Mouse (Mus musculus) embryonic facial prominence, embryonic 15.5 days (tissue): Measurements from ENCODE around the gene Fbxo45. TPM values are rescaled to one million over a fixed set of nuclear protein-coding genes. Genes with fewer than 3 reads are reported as not detected.
A peak's percentile ranks its signal among the peaks of the same experiment; 100 is the strongest.
"Not testable (repeated sequence)": the region's sequence is repeated elsewhere in the genome, so short reads cannot be mapped to it uniquely, and the experiment has no call there.

Experiments
- ATAC-seq: fragments of 200-750 bp; cut with Nextera tagmentation; 2 replicates; pipeline ENCODE4 v1.8.0; 2017; ENCODE audit warnings: low read depth, moderate TSS enrichment; ENCODE audit not compliant: insufficient number of reproducible peaks, low FRiP score, low TSS enrichment
- H3K27ac ChIP-seq: fragments of 300-500 bp; sonication (generic); replicated peaks from 2 replicates; pipeline ENCODE4 v1.5.1; 2015; ENCODE audit warnings: mild to moderate bottlenecking, inconsistent platforms
- H3K27me3 ChIP-seq: fragments of 300-500 bp; sonication (generic); 2 replicates; pipeline ENCODE4 v1.6.1; 2015; ENCODE audit warnings: inconsistent platforms
- H3K36me3 ChIP-seq: fragments of 300-500 bp; sonication (generic); 2 replicates; pipeline ENCODE4 v1.6.1; 2015; ENCODE audit warnings: mild to moderate bottlenecking, inconsistent platforms
- H3K4me1 ChIP-seq: fragments of 300-500 bp; sonication (generic); 2 replicates; pipeline ENCODE4 v1.6.1; 2015; ENCODE audit warnings: inconsistent platforms
- H3K4me2 ChIP-seq: fragments of 300-500 bp; sonication (generic); replicated peaks from 2 replicates; pipeline ENCODE4 v1.6.1; 2015; ENCODE audit warnings: mild to moderate bottlenecking, inconsistent platforms
- H3K4me3 ChIP-seq: fragments of 300-500 bp; sonication (generic); replicated peaks from 2 replicates; pipeline ENCODE4 v1.5.1; 2015; ENCODE audit warnings: mild to moderate bottlenecking, inconsistent platforms
- H3K9ac ChIP-seq: fragments of 300-500 bp; sonication (generic); 2 replicates; pipeline ENCODE4 v1.6.1; 2015; ENCODE audit warnings: inconsistent platforms
- H3K9me3 ChIP-seq: fragments of 300-500 bp; sonication (generic); replicated peaks from 2 replicates; pipeline ENCODE4 v1.6.1; 2016; ENCODE audit warnings: inconsistent platforms
- WGBS: fragments of 180-500 bp; shearing (Covaris S2); methylation state at CpG from one replicate; pipeline ENCODE4 v1.1.7; 2015; 5-methylcytosine and 5-hydroxymethylcytosine counted together
- polyA plus RNA-seq: library from polyadenylated mRNA; unstranded; fragments of >200 nt; fragmentation: Nextera tagmentation; extraction: Ambion mirVana; gene quantifications from 2 replicates; pipeline ENCODE4 v1.2.1, GENCODE M21; 2015

Gene Fbxo45
- polyA plus RNA-seq = 14.6 and 15.6 TPM in 2 replicates

DNA sequence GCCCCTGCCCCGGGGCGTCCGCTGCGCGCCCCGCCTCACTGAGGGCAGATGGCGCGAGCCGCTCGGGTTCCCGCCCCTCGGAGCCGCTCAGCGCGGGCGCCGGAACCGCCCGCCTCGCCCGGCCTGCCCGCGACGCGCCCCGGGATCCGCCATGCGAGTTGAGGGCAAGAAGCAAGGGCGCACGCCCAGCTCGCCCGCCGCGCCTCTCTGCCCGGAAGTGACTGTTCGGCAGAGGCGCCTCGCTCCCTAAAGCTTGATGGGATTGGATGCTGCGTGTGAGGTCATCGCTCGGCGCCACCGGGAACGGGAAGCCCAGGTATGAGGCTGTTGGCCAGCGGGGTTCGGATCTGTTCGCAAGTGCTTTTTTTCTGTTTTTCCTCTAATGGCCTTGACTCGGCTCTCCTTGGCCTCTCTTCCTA lies at the start of gene Fbxo45, which contains the start of gene Wdr53:
Fbxo45 (minus strand) TSS at position 207 of the 419 bp plus-strand sequence.
Wdr53 (plus strand) TSS at position 276 of the 419 bp plus-strand sequence.
- H3K9ac ChIP-seq = peak within 1 kb of the TSS; percentile 83
- H3K27me3 ChIP-seq = no peaks in the 10 kb centered on the region
- peaks cover 2% of the 10 kb centered on the region for H3K36me3 ChIP-seq
- H3K4me1 ChIP-seq = peaks cover 22% of the 10 kb centered on the region
- peak; percentile 99 for ATAC-seq
- 1% methylated on average over 45 of the region's 48 CpGs for WGBS
- H3K4me3 ChIP-seq = peak within 1 kb of the TSS; percentile 94
- peak within 1 kb of the TSS; percentile 62 for H3K4me2 ChIP-seq
- no peaks in the 10 kb centered on the region for H3K9me3 ChIP-seq
- H3K27ac ChIP-seq = peak within 1 kb of the TSS; percentile 93

DNA sequence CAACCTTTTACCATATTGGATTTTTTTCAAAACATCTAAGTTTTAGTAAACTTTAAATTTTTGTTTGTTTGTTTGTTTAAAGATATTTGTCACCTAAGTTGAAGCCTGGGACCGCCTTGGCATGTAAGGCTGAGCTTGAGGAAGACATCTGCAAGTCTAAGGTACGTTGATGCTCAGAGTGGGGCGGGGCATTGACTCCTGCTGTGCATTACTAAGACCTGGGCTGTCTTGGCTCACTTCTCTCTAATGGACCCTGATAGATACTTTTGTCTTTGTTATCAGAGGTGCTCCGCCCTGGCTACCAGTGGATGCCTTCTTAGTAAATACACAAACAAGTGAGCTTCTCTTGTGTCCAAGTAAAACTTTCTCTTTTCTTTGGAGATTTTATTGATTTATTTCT lies 44.9 kb upstream of the Fbxo45 start:
- H3K4me3 ChIP-seq = no peak overlapping the region
- H3K9ac ChIP-seq = no peak overlapping the region
- H3K36me3 ChIP-seq = peaks cover 49% of the 10 kb centered on the region
- H3K4me1 ChIP-seq = no peaks in the 10 kb centered on the region
- H3K4me2 ChIP-seq = no peak overlapping the region
- H3K9me3 ChIP-seq = no peaks in the 10 kb centered on the region
- H3K27ac ChIP-seq = no peak overlapping the region
- ATAC-seq = no peak
- 95% methylated on average over 4 of the region's 4 CpGs for WGBS
- H3K27me3 ChIP-seq = no peaks in the 10 kb centered on the region

- Histone ChIP-seq H3K9ac (no peak overlapping the region), H3K4me1 (peaks cover 9% of the 10 kb centered on the region; the same call in 1 of the 2 replicates), H3K4me3 (no peak overlapping the region), H3K4me2 (no peak overlapping the region), H3K27ac (no peak overlapping the region), H3K27me3 (no peaks in the 10 kb centered on the region), H3K9me3 (no peaks in the 10 kb centered on the region), H3K36me3 (peaks cover 43% of the 10 kb centered on the region)
- no peak for ATAC-seq
Measured at GRCm38 (mm10) chr16:32282608-32283007, 35.6 kb upstream of the Fbxo45 start.

DNA sequence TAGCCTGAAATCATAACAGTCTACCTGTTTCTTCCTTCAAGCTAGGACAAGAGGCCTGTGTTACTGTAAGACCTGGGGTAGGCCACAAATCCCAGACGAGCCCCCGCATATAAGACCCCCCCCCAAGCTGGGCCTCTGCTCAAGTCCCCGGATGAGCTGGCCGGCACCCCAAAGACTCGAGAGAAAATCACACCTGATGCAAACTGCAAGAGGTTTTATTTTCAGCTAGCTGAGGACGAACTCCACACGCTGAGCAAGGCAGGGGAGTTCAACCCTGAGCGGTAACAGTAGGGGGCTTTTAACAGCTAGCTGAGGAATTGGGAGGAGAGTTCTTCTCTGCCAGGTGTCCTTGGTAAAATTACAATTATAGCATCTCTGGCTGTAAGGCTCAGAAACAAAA lies 33.3 kb upstream of the Fbxo45 start:
- no peak overlapping the region for H3K4me3 ChIP-seq
- H3K36me3 ChIP-seq = peaks cover 26% of the 10 kb centered on the region
- ATAC-seq = no peak
- 91% methylated on average over 8 of the region's 8 CpGs for WGBS
- peaks cover 9% of the 10 kb centered on the region; the same call in 1 of the 2 replicates for H3K4me1 ChIP-seq
- no peak overlapping the region for H3K9ac ChIP-seq
- H3K27ac ChIP-seq = no peak overlapping the region
- H3K4me2 ChIP-seq = 0 out of 2 replicates have a peak overlapping the region, but pooled peaks have one; percentile 12
- H3K27me3 ChIP-seq = no peaks in the 10 kb centered on the region
- no peaks in the 10 kb centered on the region for H3K9me3 ChIP-seq

GRCm38 (mm10) chr16:32278396-32278795 lies 31.4 kb upstream of the Fbxo45 start:
- WGBS = 36% methylated on average over 7 of the region's 7 CpGs
- Histone ChIP-seq H3K27ac (no peak overlapping the region), H3K9ac (peak overlapping the region; percentile 72; the same call in 1 of the 2 replicates), H3K4me1 (peaks cover 9% of the 10 kb centered on the region; the same call in 1 of the 2 replicates), H3K9me3 (no peaks in the 10 kb centered on the region), H3K27me3 (no peaks in the 10 kb centered on the region), H3K4me2 (peak overlapping the region; percentile 55), H3K36me3 (peaks cover 7% of the 10 kb centered on the region), H3K4me3 (peak overlapping the region; percentile 78)
- no peak for ATAC-seq

DNA sequence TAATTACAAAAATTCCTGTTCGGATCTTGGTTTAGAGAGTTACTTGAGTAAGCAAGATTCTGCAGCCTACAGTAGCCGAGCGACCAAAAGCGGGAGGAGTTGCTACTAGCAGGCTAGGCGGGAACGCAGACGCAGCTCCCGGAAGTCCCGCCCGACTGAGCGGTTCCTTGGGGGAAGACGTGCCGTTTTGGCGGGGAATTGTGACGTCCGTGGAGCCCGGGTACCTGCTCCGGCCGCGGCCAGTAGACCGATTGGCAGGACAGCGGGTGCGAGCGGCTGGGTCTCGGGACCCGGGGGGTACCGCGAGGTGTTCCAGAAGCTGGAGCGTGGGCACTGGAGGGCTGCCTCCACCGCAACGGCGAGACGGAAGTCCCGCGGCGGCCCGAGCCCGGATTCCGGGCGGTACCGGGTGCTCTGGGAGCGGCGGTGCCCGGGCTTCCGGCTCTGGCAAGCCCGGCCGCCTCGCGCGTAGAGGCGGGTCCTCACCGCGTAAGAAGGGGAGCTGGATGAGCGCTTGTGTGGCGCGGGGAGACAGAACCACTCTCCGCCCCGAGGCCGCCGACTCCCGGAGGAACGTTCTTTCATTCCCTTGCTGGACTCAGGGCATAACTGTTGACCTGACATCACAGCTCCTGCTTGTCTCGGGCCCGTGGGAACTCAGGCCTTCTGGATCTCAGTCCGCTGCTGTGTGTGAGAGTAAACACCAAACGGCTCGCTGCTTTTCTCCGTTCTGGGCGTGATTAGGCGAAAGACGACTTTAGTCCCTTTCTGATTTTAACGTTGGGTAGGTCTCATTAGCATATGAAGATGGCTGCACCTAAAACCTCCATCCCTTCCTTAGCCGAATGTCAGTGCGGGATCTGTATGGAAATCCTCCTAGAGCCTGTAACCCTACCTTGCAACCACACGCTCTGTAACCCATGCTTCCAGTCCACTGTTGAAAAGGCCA lies 30.6 kb upstream of the Fbxo45 start, which contains the start of gene Rnf168:
Rnf168 (plus strand) TSS at position 152 of the 949 bp plus-strand sequence.
- Histone ChIP-seq H3K9me3 (no peaks in the 10 kb centered on the region), H3K27me3 (no peaks in the 10 kb centered on the region), H3K4me3 (peak within 1 kb of the TSS; percentile 78), H3K9ac (peak within 1 kb of the TSS; percentile 72), H3K4me1 (peaks cover 9% of the 10 kb centered on the region; the same call in 1 of the 2 replicates), H3K4me2 (peak within 1 kb of the TSS; percentile 55), H3K27ac (peak within 1 kb of the TSS; percentile 95), H3K36me3 (peaks cover 4% of the 10 kb centered on the region)
- ATAC-seq = peak; percentile 92
- under 1% methylated on average over 75 of the region's 75 CpGs for WGBS

DNA sequence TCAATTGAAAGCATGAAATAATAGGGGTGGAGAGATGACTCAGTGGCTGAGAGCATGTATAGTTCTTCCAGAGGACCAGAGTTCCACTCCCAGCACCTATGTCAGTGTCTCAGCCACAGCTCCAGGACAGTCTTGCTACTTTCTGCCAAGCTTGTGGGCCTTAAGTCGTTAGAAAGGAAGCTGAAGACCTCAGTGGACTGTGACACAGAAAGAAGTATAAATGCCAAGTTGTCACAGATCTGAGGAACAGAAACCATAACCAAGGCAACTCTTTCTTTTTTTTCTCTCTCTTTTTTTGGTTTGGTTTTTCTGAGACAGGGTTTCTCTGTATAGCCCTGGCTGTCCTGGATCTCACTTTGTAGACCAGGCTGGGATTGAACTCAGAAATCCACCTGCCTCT lies 28.9 kb upstream of the Fbxo45 start:
- no peak overlapping the region for H3K9ac ChIP-seq
- H3K4me1 ChIP-seq = peaks cover 9% of the 10 kb centered on the region; the same call in 1 of the 2 replicates
- H3K4me2 ChIP-seq = no peak overlapping the region
- WGBS = 84% methylated on average over 1 of the region's 1 CpGs
- H3K4me3 ChIP-seq = no peak overlapping the region
- no peaks in the 10 kb centered on the region for H3K9me3 ChIP-seq
- peaks cover 4% of the 10 kb centered on the region for H3K36me3 ChIP-seq
- H3K27ac ChIP-seq = no peak overlapping the region
- H3K27me3 ChIP-seq = no peaks in the 10 kb centered on the region
- no peak for ATAC-seq

GRCm38 (mm10) chr16:32275041-32275440 lies 28.1 kb upstream of the Fbxo45 start:
- H3K9ac ChIP-seq = no peak overlapping the region
- H3K27me3 ChIP-seq = no peaks in the 10 kb centered on the region
- no peaks in the 10 kb centered on the region for H3K9me3 ChIP-seq
- H3K4me2 ChIP-seq = no peak overlapping the region
- H3K4me3 ChIP-seq = no peak overlapping the region
- H3K36me3 ChIP-seq = peaks cover 1% of the 10 kb centered on the region
- no peak overlapping the region for H3K27ac ChIP-seq
- WGBS = 89% methylated on average over 6 of the region's 6 CpGs
- ATAC-seq = no peak
- peaks cover 7% of the 10 kb centered on the region; the same call in 1 of the 2 replicates for H3K4me1 ChIP-seq

GRCm38 (mm10) chr16:32273338-32273737 lies 26.4 kb upstream of the Fbxo45 start:
- H3K27me3 ChIP-seq = no peaks in the 10 kb centered on the region
- WGBS = 49% methylated on average over 9 of the region's 9 CpGs
- H3K9me3 ChIP-seq = no peaks in the 10 kb centered on the region
- no peak for ATAC-seq
- no peak overlapping the region for H3K4me2 ChIP-seq
- H3K4me3 ChIP-seq = no peak overlapping the region
- no peak overlapping the region for H3K9ac ChIP-seq
- peaks cover under 1% of the 10 kb centered on the region; the same call in 1 of the 2 replicates for H3K4me1 ChIP-seq
- H3K27ac ChIP-seq = no peak overlapping the region
- no peaks in the 10 kb centered on the region for H3K36me3 ChIP-seq

DNA sequence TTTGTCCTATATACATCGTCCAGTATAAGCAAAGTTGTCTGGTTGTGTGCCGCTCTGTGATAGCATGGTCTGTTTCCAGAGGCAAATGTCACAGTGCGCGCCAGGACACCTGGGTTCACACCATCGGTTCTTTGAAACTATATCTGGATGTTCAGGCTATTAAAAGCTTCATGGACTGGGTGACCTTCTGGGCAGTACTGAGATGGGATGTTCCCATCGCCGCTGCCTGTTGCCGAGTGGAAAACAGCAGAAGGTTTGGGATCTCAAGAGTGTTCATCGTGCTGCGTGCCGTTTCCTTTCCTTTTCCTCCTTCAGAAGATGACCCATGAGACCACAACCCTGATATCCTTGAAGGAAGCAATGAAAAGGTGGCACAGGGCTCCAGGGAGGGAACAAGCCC lies 24.3 kb upstream of the Fbxo45 start, which contains the start of gene Smco1:
Smco1 (plus strand) TSS at position 178 of the 400 bp plus-strand sequence.
- Histone ChIP-seq H3K4me3 (no peak within 1 kb of the TSS), H3K4me2 (no peak within 1 kb of the TSS), H3K36me3 (no peaks in the 10 kb centered on the region), H3K9me3 (no peaks in the 10 kb centered on the region), H3K4me1 (no peaks in the 10 kb centered on the region), H3K9ac (no peak within 1 kb of the TSS), H3K27me3 (no peaks in the 10 kb centered on the region), H3K27ac (no peak within 1 kb of the TSS)
- ATAC-seq = no peak
- WGBS = 78% methylated on average over 11 of the region's 11 CpGs

- not testable (repeated sequence) for H3K27ac ChIP-seq, ATAC-seq, H3K4me1 ChIP-seq, H3K27me3 ChIP-seq, H3K36me3 ChIP-seq, H3K9me3 ChIP-seq, H3K4me3 ChIP-seq, H3K9ac ChIP-seq, H3K4me2 ChIP-seq
- 86% methylated on average over 2 of the region's 2 CpGs for WGBS
Measured at GRCm38 (mm10) chr16:32264225-32264624, 17.3 kb upstream of the Fbxo45 start.
